Mouse (Mus musculus): ENCODE measurements around the gene Ifrd2. TPM values are rescaled to one million over a fixed set of nuclear protein-coding genes. Genes with fewer than 3 reads are reported as not detected.

Ifrd2 gene
- 10 to 100 TPM; 37.4 to 40.9 TPM for total RNA-seq (2021)
- long read RNA-seq, experiment 1, transcript Ifrd2-201 (12 exons, 2,056 nt): major isoform, 45 of 57 reads
- long read RNA-seq, experiment 1, partial matches to known transcripts: 3 of 57 reads
- long read RNA-seq, experiment 1, other reads (novel, unspliced or antisense): 8 of 57 reads
- long read RNA-seq, experiment 2, transcript Ifrd2-201 (12 exons, 2,056 nt): major isoform, 27 of 29 reads
- long read RNA-seq, experiment 2, partial matches to known transcripts: 1 of 29 reads
- long read RNA-seq, experiment 2, other reads (novel, unspliced or antisense): 1 of 29 reads

DNA sequence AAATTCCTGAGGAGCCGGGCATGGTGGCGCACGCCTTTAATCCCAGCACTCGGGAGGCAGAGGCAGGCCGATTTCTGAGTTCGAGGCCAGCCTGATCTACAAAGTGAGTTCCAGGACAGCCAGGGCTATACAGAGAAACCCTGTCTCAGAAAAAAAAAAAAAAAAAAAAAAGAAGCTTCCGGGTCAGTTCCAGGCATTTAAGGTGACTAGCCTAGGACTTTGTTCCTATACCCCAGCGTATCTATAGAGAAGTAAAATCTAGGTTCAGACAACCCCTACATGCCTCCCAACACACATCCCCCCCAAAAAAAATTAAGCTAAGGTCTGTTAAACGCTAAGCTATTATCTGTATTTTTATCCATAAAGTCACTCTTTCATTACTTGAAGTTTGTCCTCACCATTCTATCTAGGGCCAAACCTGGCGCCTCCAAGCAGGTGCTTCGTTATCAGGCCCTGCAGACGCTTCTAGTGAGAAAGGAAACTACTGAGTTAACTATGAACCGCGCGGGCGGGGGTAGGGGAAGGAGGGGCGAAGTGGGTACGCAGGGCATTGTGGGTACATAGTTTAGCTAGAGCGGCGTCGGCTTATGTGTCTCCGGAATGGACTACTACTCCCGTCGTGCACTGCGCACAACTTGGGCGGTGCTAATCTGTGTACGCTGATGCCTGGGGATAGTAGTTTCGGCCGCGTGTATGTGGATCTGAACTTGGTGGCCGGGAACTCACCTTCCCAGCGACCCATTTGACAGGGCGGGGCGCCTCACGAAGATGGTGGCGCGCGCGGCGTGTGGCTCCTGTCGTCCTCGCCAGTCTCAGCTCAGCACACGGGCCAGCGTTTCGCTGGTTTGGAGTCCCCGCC lies at the start of gene Ifrd2:
Ifrd2 (plus strand) TSS at position 669 of the 859 bp plus-strand sequence.
- DNase-seq: peak; percentile 95

DNA sequence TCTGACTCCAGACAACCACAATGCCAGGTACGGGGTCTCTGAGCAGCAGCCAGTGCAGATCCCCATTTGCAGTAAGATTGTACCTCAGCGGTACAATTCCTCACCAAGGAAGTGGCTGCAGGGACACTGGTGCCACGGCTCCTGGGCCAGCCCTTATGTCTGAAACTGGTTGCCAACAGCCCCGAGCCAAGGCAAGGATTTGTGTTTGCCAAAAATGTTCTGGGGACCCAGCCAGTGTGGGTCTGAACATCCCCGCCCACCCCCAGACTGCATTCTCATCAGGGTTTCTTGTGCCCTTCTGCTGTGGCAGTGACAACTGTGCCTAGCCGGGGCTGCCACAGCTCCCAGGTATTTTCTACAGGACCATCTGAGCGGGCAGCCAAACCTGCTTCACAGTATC lies 49.2 kb upstream of the Ifrd2 start:
- DNase-seq: no peak

DNA sequence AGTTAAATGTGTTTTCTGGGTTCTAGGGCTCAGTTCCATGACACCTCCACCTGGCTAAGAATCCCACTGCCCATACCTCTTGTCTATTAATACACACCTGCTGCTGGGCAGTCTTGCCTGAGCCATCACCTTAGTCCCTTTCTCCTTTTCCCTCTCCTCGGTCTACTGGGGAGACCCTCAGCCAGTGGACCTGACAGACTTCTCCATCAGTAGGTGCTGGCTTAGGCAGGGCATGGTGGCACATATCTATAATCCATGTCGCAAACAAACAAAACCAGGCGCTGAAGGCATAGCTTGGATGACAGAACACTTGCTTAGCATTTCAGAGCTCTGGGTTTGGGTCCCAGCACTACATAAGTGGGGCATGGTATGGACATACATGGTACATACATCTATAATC lies 48.7 kb upstream of the Ifrd2 start:
- DNase-seq: no peak

DNA sequence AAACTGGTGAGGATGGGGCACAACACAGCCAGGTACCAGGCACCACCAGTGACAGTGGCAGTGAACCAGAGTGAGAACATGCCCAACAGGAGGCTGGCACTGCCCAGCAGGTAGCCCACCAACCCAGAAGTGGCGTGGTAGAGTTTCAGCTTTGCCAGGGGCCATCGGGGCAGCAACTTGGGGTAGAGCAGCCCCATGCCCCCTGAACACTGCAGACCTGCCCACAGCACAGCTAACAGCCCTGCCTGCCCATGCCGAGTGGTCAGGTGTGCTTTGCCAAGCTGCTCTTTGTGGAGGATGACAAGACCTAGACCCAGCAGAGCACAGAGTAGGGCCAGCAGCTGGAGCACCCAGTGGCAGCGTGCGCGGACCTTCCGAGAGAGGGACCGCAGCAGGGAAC lies 47.5 kb upstream of the Ifrd2 start:
- no peak for DNase-seq

DNA sequence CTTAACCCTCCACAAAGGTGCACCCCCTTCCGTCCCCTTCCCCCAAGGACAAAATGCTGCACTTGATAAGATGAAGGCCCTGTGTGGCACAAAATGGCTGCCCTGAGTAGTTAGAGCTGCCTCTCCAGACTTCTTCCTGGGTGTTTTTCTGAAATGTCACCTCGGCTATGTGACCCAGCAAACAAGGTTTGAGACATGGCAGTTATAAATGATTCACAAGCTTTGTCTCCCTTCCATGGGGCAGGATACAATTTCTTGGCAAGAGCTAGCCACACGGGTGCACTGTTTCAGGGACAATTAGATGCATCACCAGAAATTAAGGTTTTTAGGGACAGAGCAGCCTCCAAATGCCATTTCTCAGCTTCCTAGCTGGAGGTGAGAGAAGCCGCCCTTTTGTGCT lies 47.0 kb upstream of the Ifrd2 start:
- DNase-seq: no peak

DNA sequence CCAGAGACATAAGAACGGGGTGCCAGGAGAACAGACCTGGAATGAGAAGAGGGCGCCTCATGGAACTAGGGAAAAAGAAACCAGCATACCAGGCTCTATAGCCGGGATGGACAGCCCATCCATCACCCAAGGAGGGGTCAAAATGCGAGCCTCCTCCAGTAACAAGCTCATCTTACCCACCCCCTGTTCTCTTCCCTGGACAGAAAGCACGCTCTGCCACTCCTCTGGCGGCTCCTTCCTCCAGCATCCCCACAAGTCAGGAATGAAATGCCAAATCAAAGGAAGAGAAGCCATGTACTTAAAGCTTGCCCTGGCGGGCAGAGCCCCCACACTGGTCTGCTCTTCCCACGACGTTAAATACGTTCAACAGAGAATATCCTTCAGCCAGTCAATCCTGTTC lies 46.4 kb upstream of the Ifrd2 start:
- DNase-seq: no peak

DNA sequence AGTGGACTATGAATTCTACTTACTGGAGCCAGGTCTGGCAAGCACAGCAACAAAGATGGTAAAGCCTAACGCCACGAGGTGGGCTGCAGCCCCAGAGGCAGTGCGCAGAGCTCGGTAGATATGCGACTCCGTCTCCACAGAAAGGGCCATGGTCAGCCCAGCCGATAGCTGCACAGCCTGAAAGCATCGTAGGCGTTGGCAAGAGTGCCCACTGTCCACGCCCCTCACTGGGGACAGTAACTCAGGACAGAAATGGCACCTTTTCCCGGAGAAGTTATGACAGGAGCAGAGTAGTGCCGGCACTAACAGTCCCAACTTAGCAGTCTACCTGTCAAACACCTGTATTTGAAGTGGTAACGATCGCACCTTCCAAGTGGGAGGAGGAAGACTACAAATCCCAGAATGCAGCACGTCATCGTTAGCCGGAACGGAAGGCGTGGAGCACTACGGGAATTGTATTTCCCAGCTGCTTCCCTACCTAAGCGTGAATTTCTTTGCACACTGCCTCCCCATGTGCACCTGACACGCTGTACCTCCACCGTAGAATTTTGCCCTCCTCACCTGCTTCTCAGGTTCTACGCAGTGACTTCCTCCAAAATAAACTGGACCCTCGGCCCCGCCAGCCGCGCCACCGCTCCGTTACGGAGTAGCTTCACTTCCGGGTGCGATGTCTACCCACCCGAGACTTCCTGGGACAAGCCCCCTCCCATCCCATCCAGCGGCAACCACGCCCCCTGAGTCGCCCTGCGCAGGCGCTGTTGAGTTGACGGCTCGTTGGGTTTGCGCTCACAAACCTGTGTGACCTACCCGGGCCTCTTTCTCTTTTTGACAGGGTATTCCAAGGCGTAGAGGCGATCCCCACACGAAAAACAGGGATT lies 45.7 kb upstream of the Ifrd2 start, which contains the start of the genes Cyb561d2 and Nprl2:
Cyb561d2 (minus strand) TSS at position 720 of the 878 bp plus-strand sequence.
Nprl2 (plus strand) TSS at position 753 of the 878 bp plus-strand sequence.
- DNase-seq: peak; percentile 96

DNA sequence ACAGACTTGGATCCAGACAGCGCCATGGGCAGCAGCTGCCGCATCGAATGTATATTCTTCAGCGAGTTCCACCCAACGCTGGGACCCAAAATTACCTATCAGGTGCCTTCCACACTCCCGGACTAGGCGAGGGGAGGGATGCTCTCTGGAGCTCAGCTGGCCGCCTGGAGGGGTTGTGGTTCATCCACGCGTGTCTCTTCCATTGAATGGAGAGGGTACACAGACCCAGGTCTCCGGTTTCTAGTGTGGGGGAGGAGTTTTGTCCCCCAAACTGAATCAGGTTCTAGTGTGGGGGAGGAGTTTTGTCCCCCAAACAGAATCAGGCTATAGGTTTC lies 45.1 kb upstream of the Ifrd2 start:
- DNase-seq: no peak

DNA sequence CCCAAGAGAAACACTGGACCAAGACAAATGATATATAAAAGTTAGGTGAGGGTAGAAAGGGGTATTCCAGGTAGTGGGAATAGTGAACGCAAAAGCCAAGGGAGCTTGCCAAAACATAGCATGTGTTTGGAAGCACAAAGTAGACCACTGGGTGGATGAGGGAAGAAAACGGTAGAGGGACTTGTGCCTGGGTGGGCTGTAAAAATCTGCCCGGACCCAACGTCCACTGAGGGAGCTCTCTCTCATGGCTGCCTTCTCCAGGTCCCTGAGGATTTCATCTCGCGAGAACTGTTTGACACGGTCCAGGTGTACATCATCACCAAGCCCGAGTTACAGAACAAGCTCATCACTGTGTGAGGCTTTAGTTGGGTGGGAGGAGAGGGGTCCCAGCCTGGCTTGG lies 44.7 kb upstream of the Ifrd2 start:
- DNase-seq: no peak

DNA sequence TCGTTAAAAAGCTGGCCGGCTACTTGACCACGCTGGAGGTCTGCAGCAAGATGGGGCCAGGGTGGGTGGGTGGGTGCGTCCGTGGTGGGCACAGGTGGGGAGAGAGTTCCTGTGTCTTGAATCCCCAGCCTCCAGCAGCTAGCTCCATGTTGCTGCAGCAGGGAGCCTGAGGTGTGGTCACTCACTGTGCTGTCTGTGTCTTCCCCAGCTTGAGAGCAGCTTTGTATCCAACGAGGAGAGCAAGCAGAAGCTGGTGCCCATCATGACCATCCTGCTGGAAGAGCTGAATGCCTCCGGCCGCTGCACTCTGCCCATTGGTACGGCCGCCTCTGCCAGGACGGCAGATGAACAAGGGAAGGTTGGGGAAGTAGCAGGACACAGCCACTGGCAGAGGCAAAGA lies 44.1 kb upstream of the Ifrd2 start:
- no peak for DNase-seq

DNA sequence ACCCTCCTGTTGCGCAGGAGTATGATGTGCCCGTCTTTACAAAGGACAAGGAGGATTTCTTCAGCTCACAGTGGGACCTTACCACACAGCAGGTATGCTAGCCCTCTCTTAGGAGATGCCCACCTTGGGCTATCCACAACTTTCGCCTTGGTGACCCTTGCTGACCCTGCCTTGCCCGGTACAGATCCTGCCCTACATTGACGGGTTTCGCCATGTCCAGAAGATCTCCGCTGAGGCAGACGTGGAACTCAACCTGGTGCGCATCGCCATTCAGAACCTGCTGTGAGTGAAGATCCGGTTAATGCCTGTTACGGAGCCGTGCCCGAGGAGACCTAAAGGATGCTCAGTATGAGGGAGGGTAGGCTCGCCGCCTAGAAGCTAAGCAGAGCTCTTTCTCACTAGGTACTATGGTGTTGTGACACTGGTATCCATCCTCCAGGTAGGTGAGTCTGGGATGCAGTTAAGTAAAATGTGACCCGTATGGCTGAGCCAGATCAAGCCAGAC lies 43.2 kb upstream of the Ifrd2 start:
- no peak for DNase-seq

DNA sequence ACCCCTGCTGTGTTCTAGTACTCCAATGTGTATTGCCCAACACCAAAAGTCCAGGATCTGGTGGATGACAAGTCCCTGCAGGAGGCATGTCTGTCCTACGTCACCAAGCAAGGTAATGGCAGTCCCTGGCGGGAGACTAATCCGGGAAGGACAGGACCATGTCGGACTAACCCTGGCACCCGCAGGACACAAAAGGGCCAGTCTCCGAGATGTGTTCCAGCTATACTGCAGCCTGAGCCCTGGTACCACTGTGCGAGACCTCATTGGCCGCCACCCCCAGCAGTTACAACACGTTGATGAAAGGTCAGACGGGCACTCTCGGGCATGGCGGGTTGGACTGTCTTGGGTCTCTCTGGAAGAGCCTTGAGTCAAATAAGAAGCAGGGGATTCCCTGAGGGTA lies 42.7 kb upstream of the Ifrd2 start:
- DNase-seq: no peak

DNA sequence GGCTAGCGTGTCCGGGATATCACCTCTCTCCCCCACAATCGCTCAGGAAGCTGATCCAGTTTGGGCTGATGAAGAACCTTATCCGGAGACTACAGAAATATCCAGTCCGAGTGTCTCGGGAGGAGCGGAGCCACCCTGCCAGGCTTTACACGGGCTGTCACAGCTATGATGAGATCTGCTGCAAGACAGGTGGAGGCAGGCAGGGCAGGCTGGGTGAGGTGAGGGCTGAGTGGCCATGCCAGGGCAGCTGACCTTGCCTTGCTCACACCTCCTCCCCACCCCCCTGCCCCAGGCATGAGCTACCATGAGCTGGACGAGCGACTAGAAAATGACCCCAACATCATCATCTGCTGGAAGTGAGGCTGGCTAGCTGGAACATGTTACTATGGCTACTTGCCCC lies 42.2 kb upstream of the Ifrd2 start:
- no peak for DNase-seq

DNA sequence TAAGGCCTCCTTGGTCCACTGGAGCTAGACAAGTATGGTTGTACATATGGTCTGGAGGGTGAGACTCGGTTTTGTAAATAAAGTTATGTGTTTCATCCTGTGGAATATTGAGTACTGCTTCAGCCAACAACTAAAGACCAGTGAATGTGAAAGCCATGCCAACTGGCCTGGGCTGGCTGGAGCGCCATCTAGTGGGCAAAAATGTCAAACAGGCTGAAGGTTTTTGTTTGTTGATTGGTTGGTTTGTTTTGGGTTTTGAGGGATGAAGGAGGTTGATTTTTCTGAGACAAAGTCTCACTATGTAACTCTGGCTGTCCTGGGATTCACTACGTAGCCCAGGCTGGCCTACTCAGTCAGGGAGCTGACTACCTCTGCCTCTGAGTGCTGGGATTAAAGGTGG lies 41.8 kb upstream of the Ifrd2 start:
- DNase-seq: peak; percentile 88

DNA sequence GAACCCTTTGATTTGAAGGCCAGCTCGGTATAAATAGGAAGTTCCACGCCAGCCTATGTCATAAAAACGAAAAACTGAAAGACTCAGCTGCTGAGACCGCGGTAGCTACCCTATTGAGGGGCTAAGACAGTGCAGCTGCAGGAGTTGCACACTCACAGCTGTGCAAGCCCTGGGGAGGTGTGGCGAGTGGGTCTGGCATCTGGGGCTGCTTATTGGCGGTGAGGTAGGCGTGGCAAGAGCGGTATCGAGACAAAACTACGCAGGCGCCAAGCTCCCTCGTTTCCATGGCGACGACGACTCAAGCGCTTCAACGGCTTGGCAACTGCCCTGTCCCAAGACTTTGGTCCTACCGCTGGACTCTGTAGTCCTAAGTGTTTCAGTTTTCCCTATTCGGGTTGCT lies 40.4 kb upstream of the Ifrd2 start, which contains the start of gene Zmynd10:
Zmynd10 (plus strand) TSS at position 273 of the 400 bp plus-strand sequence.
- DNase-seq: peak; percentile 93

DNA sequence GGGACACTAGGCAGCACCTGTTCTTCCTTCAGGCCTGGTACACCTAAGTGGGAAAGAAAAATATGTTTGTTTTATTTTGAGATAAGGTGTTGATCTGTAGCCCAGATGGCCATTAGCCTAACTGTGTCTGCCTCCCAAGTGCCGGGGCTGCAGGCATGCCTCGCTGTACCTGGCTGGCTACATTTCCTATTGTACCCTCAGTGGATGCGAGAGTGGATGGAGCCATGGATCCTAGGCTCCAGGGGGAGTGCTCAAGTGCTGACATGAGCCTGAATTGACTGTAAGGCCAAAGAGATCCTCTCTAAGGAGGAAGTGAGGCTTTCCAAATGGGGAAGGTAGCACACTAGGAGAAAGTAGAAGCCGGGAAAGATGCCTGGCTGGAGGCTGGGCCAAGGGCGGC lies 39.5 kb upstream of the Ifrd2 start:
- no peak for DNase-seq

DNA sequence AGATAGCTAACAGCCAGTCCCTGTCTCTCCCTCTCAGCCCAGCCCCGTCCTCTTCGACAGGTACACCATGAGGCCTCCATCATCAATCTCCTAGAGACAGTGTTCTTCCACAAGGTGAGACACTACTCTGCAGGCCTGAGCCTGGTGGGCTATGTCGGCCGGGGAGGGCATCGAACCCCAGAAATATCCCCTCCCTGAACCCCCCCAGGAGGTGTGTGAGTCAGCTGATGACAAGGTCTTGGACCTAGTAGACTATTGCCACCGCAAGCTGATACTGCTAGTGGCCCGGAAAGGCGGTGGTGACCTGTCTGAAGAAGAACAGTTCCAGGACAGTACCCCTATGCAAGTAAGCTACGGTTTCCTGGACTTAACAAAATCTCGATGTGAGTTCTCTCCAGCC lies 38.6 kb upstream of the Ifrd2 start:
- no peak for DNase-seq

DNA sequence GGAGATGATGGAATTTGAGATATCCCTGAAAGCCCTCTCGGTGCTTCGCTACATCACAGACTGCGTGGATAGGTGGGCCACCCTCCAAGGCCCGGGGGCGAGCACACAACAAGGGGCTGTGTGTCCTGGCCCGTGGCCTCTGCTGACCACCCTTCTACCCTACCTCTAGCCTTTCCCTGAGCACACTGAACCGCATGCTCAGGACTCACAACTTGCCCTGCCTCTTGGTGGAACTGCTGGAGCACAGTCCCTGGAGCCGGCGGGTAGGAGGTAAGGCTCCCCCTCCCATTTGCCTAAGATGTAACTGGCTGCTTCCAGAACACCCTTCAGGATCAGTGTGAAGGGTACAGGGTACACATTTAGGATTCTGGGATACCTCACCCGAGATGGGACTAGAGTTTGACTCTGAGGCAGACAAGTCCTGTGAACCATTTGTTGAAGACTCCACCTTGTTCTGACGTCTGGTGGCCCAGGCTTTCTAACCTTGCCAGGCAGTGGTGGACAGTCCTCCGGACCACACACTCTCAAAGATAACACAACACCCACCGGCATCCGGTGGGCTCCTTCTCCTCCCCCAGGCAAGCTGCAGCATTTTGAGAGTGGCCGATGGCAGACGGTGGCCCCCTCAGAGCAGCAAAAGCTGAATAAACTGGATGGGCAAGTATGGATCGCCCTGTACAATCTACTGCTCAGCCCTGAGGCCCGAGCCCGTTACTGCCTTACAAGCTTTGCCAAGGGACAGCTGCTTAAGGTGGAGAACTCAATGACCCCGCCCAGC lies 38.0 kb upstream of the Ifrd2 start:
- DNase-seq: no peak

DNA sequence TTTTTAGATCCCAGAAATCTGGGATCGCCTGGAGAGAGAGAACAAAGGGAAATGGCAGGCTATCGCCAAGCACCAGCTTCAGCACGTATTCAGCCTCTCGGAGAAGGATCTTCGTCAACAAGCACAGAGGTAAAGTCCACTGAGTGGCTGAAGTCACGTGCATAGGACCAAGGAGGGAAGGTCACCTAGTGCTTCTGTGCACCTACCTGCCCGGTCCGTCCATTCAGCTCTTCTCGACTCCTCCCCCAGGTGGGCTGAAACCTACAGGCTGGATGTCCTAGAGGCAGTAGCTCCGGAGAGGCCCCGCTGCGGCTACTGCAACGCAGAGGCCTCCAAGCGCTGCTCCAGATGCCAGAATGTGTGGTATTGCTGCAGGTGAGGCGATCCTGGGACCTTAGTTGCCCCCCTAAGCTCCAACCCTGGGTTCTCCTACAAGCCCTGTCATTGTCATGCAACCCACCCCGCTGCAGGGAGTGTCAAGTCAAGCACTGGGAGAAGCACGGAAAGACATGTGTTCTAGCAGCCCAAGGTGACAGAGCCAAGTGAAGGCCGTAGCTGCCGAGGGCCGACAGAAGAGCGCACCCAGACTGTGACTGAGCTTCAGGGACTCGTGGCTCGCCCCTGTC lies 36.8 kb upstream of the Ifrd2 start:
- DNase-seq: no peak

DNA sequence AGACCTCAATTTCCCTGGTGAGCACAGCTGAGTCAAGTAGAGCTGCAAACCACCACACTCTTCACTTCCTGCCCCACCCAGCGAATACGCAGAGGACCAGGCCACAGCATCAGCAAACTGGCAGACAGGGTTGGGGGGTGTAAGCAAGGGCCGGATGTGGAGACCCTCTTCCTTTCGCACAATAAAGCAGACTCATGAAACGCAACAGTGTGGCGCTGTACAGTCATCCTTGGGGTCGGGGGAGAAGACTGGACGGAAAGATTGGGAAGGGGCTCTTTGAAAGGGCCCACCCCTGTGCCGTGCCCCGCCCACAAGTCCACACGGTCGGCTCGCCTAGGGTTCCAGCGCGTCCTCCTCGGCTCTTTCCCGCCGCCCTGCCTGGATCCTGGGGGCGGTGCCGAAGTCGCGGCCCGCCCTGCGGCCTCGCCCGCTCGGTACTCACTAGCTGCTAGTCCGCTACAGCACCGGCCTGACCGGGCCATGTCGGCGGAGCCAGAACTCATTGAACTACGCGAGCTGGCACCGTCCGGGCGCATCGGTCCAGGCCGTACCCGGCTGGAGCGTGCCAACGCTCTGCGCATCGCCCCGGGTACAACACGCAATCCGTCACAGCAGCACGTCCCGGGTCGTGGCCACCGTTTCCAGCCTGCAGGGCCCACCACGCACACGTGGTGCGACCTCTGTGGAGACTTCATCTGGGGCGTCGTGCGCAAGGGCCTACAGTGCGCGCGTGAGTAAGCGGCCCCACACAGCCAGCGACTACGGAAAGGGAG lies 36.1 kb upstream of the Ifrd2 start, which contains the start of gene Rassf1:
Rassf1 (plus strand) TSS at position 439 of the 773 bp plus-strand sequence.
- peak; percentile 84 for DNase-seq
